Mouse (Mus musculus) testis, adult 2 months (tissue): ENCODE results near the gene Acvr1b.

Experiments used
- CTCF ChIP-seq: fragments of 200-500 bp; IDR thresholded peaks from 2 replicates; pipeline ENCODE4 v1.5.1; 2012; ENCODE audit warnings: low read depth, mild to moderate bottlenecking, inconsistent platforms, low read length, moderate library complexity; ENCODE audit not compliant: control insufficient read depth, insufficient read depth, insufficient replicate concordance
- POLR2A ChIP-seq: fragments of 200-500 bp; IDR thresholded peaks from 2 replicates; pipeline ENCODE4 v1.6.1; 2012; ENCODE audit warnings: low read depth, mild to moderate bottlenecking, inconsistent platforms, low read length, moderate library complexity; ENCODE audit not compliant: control insufficient read depth

DNA sequence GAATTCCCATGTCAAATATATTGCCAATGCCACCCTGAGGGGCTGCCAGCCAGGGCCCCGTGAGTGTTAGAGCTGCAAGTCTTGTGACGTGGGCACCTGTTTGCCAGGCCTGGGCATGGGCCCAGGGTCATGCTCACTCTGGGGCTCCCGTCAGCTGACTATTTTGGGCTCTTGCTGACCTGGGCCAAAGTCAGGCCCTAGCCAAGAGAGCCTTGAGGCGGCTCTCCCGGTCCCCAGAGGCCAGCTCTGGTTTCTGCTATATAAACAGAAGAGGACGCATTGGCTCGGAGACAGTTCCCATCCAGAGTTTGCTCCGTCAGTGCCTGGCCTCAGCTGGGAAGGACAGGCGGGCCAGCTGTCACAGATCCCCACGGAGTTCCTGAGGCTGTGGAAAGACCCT, 86.5 kb downstream of the Acvr1b start:
- TF ChIP-seq POLR2A: no peak
- TF ChIP-seq CTCF: no peak
